Mouse (Mus musculus) monocyte, adult 5-6 weeks (primary cell): ENCODE measurements around the gene Maff. TPM values are rescaled to one million over a fixed set of nuclear protein-coding genes. Genes with fewer than 3 reads are reported as not detected.

ENCODE experiments used
- ATAC-seq: fragments of 153-309, 156-312 bp; replicated peaks from 2 replicates; pipeline ENCODE4 v1.8.0; 2017; ENCODE audit warnings: mild to moderate bottlenecking; ENCODE audit not compliant: low TSS enrichment, insufficient number of reproducible peaks, severe bottlenecking, poor library complexity, low FRiP score
- total RNA-seq: library from RNA; stranded (forward); fragments of 200-1000, 200-491, 200-594 nt; gene quantifications from 3 replicates; pipeline ENCODE4 v1.2.3, GENCODE M21; 2017

The Maff gene
- total RNA-seq, 1 experiment from 2014 or later, result 9.8 TPM

GRCm38 (mm10) chr15:79403763-79404210 is 57.4 kb downstream of the Maff start:
- no peak for ATAC-seq

- no peak for ATAC-seq
Measured at GRCm38 (mm10) chr15:79404277-79404676, 57.9 kb downstream of the Maff start.

GRCm38 (mm10) chr15:79406564-79406963 is 60.1 kb downstream of the Maff start:
- no peak for ATAC-seq

Other genes starting within 250 kb of the Maff start
- gene Micall1, start 237.7 kb upstream of the Maff start, total RNA-seq, result 12.9 to 26.3 TPM (median 16.2 TPM) in 3 replicates
- 26.5 to 98.4 TPM (median 53.0 TPM) in 3 replicates for gene Polr2f, start 205.6 kb upstream of the Maff start, total RNA-seq
- gene 1700088E04Rik, start 205.4 kb upstream of the Maff start, total RNA-seq, result not detected in 3 replicates
- not detected in 3 replicates for gene Sox10, start 181.4 kb upstream of the Maff start, total RNA-seq
- gene Pick1, start 117.4 kb upstream of the Maff start, total RNA-seq, result 7.2 to 13.7 TPM (median 8.1 TPM) in 3 replicates
- gene Gm49486, start 117.2 kb upstream of the Maff start, total RNA-seq, result not detected in 3 replicates
- gene Slc16a8, start 91.9 kb upstream of the Maff start, total RNA-seq, result not detected in 3 replicates
- 0.57 TPM in 1 of 3 replicates, not detected in the others for gene Baiap2l2, start 61.1 kb upstream of the Maff start, total RNA-seq
- gene Pla2g6, start 18.2 kb upstream of the Maff start, total RNA-seq, result 1.1 to 5.4 TPM (median 3.4 TPM) in 3 replicates
- 10.6 to 25.9 TPM (median 19.9 TPM) in 3 replicates for gene Tmem184b, start 56.9 kb downstream of the Maff start, total RNA-seq
- gene Csnk1e, start 108.9 kb downstream of the Maff start, total RNA-seq, result 40.4 to 66.9 TPM (median 49.9 TPM) in 3 replicates
- not detected in 3 replicates for gene Kcnj4, start 158.6 kb downstream of the Maff start, total RNA-seq
- not detected in 3 replicates for gene Kdelr3, start 169.8 kb downstream of the Maff start, total RNA-seq
- 261 to 381 TPM (median 262 TPM) in 3 replicates for gene Ddx17, start 200.1 kb downstream of the Maff start, total RNA-seq